Mouse (Mus musculus): ENCODE measurements around the gene Adarb2. TPM values are rescaled to one million over a fixed set of nuclear protein-coding genes. Genes with fewer than 3 reads are reported as not detected.

The Adarb2 gene
- total and polyA plus RNA-seq, 2 experiments: 0.09 TPM; not detected in 1

GRCm38 (mm10) chr13:8439188-8439835, 236.6 kb downstream of the Adarb2 start:
- Histone ChIP-seq H3K79me2 (ENCODE audit: control insufficient read depth, insufficient read depth, low read length) (no peaks in the 10 kb centered on the region), H3K27me3 (ENCODE audit: control insufficient read depth, insufficient read depth, low read length) (no peaks in the 10 kb centered on the region), H3K9ac (ENCODE audit: low read depth, low read length) (no peak overlapping the region), H3K4me3 (ENCODE audit: insufficient read depth, low read depth, low read length) (no peak overlapping the region), H3K36me3 (ENCODE audit: control insufficient read depth, insufficient read depth, low read length) (no peaks in the 10 kb centered on the region), H3K4me1 (ENCODE audit: control insufficient read depth, insufficient read depth, low read length) (no peaks in the 10 kb centered on the region), H3K27ac (replicated peaks; ENCODE audit: insufficient read depth, low read depth, low read length) (no peak overlapping the region)
- no peak for DNase-seq (ENCODE audit: extremely low read depth, low read depth, low spot score)
- TF ChIP-seq CTCF (IDR thresholded peaks at IDR 0.05; ENCODE audit: low read depth, low read length): no peak
- TF ChIP-seq POLR2A (IDR thresholded peaks at IDR 0.05; ENCODE audit: extremely low read depth, insufficient read depth, low read length): no peak
- 93% methylated on average over 4 of the region's 4 CpGs for WGBS

- Histone ChIP-seq H3K4me1 (ENCODE audit: control insufficient read depth, insufficient read depth, low read length) (no peaks in the 10 kb centered on the region), H3K36me3 (ENCODE audit: control insufficient read depth, insufficient read depth, low read length) (no peaks in the 10 kb centered on the region), H3K79me2 (ENCODE audit: control insufficient read depth, insufficient read depth, low read length) (no peaks in the 10 kb centered on the region), H3K27ac (replicated peaks; ENCODE audit: insufficient read depth, low read depth, low read length) (no peak overlapping the region), H3K27me3 (ENCODE audit: control insufficient read depth, insufficient read depth, low read length) (no peaks in the 10 kb centered on the region), H3K9ac (ENCODE audit: low read depth, low read length) (no peak overlapping the region), H3K4me3 (ENCODE audit: insufficient read depth, low read depth, low read length) (no peak overlapping the region)
- 59% methylated on average over 2 of the region's 2 CpGs for WGBS
- no peak for DNase-seq (ENCODE audit: extremely low read depth, low read depth, low spot score)
- TF ChIP-seq CTCF (IDR thresholded peaks at IDR 0.05; ENCODE audit: low read depth, low read length): no peak
- TF ChIP-seq POLR2A (IDR thresholded peaks at IDR 0.05; ENCODE audit: extremely low read depth, insufficient read depth, low read length): no peak
Observed at GRCm38 (mm10) chr13:8445415-8445814, 242.7 kb downstream of the Adarb2 start.

- no peak for TF ChIP-seq POLR2A (IDR thresholded peaks at IDR 0.05; ENCODE audit: extremely low read depth, insufficient read depth, low read length)
- TF ChIP-seq CTCF (IDR thresholded peaks at IDR 0.05; ENCODE audit: low read depth, low read length): no peak
- Histone ChIP-seq H3K4me3 (ENCODE audit: insufficient read depth, low read depth, low read length) (no peak overlapping the region), H3K9ac (ENCODE audit: low read depth, low read length) (no peak overlapping the region), H3K4me1 (ENCODE audit: control insufficient read depth, insufficient read depth, low read length) (no peaks in the 10 kb centered on the region), H3K27me3 (ENCODE audit: control insufficient read depth, insufficient read depth, low read length) (no peaks in the 10 kb centered on the region), H3K27ac (replicated peaks; ENCODE audit: insufficient read depth, low read depth, low read length) (no peak overlapping the region), H3K79me2 (ENCODE audit: control insufficient read depth, insufficient read depth, low read length) (no peaks in the 10 kb centered on the region), H3K36me3 (ENCODE audit: control insufficient read depth, insufficient read depth, low read length) (no peaks in the 10 kb centered on the region)
- 72% methylated on average over 8 of the region's 8 CpGs for WGBS
- no peak for DNase-seq (ENCODE audit: extremely low read depth, low read depth, low spot score)
Observed at GRCm38 (mm10) chr13:8448192-8448879, 245.7 kb downstream of the Adarb2 start.

GRCm38 (mm10) chr13:8451581-8451980, 248.9 kb downstream of the Adarb2 start:
- 84% methylated on average over 4 of the region's 4 CpGs for WGBS
- DNase-seq (ENCODE audit: extremely low read depth, low read depth, low spot score): no peak
- TF ChIP-seq CTCF (IDR thresholded peaks at IDR 0.05; ENCODE audit: low read depth, low read length) (no peak), POLR2A (IDR thresholded peaks at IDR 0.05; ENCODE audit: extremely low read depth, insufficient read depth, low read length) (no peak)

GRCm38 (mm10) chr13:8456886-8457285, 254.2 kb downstream of the Adarb2 start:
- Histone ChIP-seq H3K27me3 (ENCODE audit: control insufficient read depth, insufficient read depth, low read length) (no peaks in the 10 kb centered on the region), H3K27ac (replicated peaks; ENCODE audit: insufficient read depth, low read depth, low read length) (no peak overlapping the region), H3K9ac (ENCODE audit: low read depth, low read length) (no peak overlapping the region), H3K4me3 (ENCODE audit: insufficient read depth, low read depth, low read length) (no peak overlapping the region), H3K4me1 (ENCODE audit: control insufficient read depth, insufficient read depth, low read length) (no peaks in the 10 kb centered on the region), H3K79me2 (ENCODE audit: control insufficient read depth, insufficient read depth, low read length) (no peaks in the 10 kb centered on the region), H3K36me3 (ENCODE audit: control insufficient read depth, insufficient read depth, low read length) (no peaks in the 10 kb centered on the region)
- WGBS: 50% methylated on average over 3 of the region's 3 CpGs
- TF ChIP-seq CTCF (IDR thresholded peaks at IDR 0.05; ENCODE audit: low read depth, low read length) (no peak), POLR2A (IDR thresholded peaks at IDR 0.05; ENCODE audit: extremely low read depth, insufficient read depth, low read length) (no peak)
- DNase-seq (ENCODE audit: extremely low read depth, low read depth, low spot score): no peak

More at GRCm38 (mm10) chr13:8451581-8451980, 248.9 kb downstream of the Adarb2 start:
- Histone ChIP-seq H3K79me2 (ENCODE audit: control insufficient read depth, insufficient read depth, low read length) (no peaks in the 10 kb centered on the region), H3K36me3 (ENCODE audit: control insufficient read depth, insufficient read depth, low read length) (no peaks in the 10 kb centered on the region), H3K27ac (replicated peaks; ENCODE audit: insufficient read depth, low read depth, low read length) (no peak overlapping the region), H3K4me3 (ENCODE audit: insufficient read depth, low read depth, low read length) (no peak overlapping the region), H3K9ac (ENCODE audit: low read depth, low read length) (no peak overlapping the region), H3K27me3 (ENCODE audit: control insufficient read depth, insufficient read depth, low read length) (no peaks in the 10 kb centered on the region), H3K4me1 (ENCODE audit: control insufficient read depth, insufficient read depth, low read length) (no peaks in the 10 kb centered on the region)

GRCm38 (mm10) chr13:8457831-8458230, 255.2 kb downstream of the Adarb2 start:
- Histone ChIP-seq H3K4me3 (ENCODE audit: insufficient read depth, low read depth, low read length) (no peak overlapping the region), H3K4me1 (ENCODE audit: control insufficient read depth, insufficient read depth, low read length) (no peaks in the 10 kb centered on the region), H3K36me3 (ENCODE audit: control insufficient read depth, insufficient read depth, low read length) (no peaks in the 10 kb centered on the region), H3K27me3 (ENCODE audit: control insufficient read depth, insufficient read depth, low read length) (no peaks in the 10 kb centered on the region), H3K27ac (replicated peaks; ENCODE audit: insufficient read depth, low read depth, low read length) (no peak overlapping the region), H3K9ac (ENCODE audit: low read depth, low read length) (no peak overlapping the region), H3K79me2 (ENCODE audit: control insufficient read depth, insufficient read depth, low read length) (no peaks in the 10 kb centered on the region)
- no peak for DNase-seq (ENCODE audit: extremely low read depth, low read depth, low spot score)
- no peak for TF ChIP-seq POLR2A (IDR thresholded peaks at IDR 0.05; ENCODE audit: extremely low read depth, insufficient read depth, low read length)
- TF ChIP-seq CTCF (IDR thresholded peaks at IDR 0.05; ENCODE audit: low read depth, low read length): no peak
- 66% methylated on average over 3 of the region's 3 CpGs for WGBS
